Mouse (Mus musculus): ENCODE results near the gene Nkd1. TPM values are rescaled to one million over a fixed set of nuclear protein-coding genes. Genes with fewer than 3 reads are reported as not detected.

The Nkd1 gene
- polyA plus RNA-seq, 1 experiment from 2014 or later, result 42.0 TPM

Other genes with a start within 250 kb of the Nkd1 start
- gene Adcy7, start 249.0 kb upstream of the Nkd1 start, polyA plus RNA-seq (2015; fragmentation: Nextera tagmentation; extraction: Ambion mirVana), result 6.3 and 7.4 TPM in 2 replicates
- 60.0 and 61.3 TPM in 2 replicates for gene Brd7, start 159.2 kb upstream of the Nkd1 start, polyA plus RNA-seq (2015; fragmentation: Nextera tagmentation; extraction: Ambion mirVana)
- 2.8 TPM in 2 replicates for gene Snx20, start 114.8 kb downstream of the Nkd1 start, polyA plus RNA-seq (2015; fragmentation: Nextera tagmentation; extraction: Ambion mirVana)
- gene Nod2, start 126.0 kb downstream of the Nkd1 start, polyA plus RNA-seq (2015; fragmentation: Nextera tagmentation; extraction: Ambion mirVana), result 0.19 and 0.21 TPM in 2 replicates
- gene Cyld, start 175.7 kb downstream of the Nkd1 start, polyA plus RNA-seq (2015; fragmentation: Nextera tagmentation; extraction: Ambion mirVana), result 13.7 and 14.1 TPM in 2 replicates